Mouse (Mus musculus) lung, adult 18-20 months (tissue): ENCODE measurements around the gene Tph1.
A peak's percentile ranks its signal among the peaks of the same experiment; 100 is the strongest.
"Not testable (repeated sequence)": the region's sequence is repeated elsewhere in the genome, so short reads cannot be mapped to it uniquely, and the experiment has no call there.

ENCODE experiments used
- DNase-seq, 2 experiments: peaks; one replicate each; pipeline ENCODE4 v3.0.0; 2022; ENCODE audit warnings: mixed read lengths in 2 of 2

Tph1 gene

GRCm38 (mm10) chr7:46672160-46672672 lies at the start of gene Tph1:
Gene Tph1, minus strand, starts transcription at chr7:46672537.
- DNase-seq, result no peak

- DNase-seq, result peak; percentile 7 to 24
Measured at GRCm38 (mm10) chr7:46720460-46720859, 48.1 kb upstream of the Tph1 start.

- DNase-seq, result peak; percentile 85 to 91
Measured at GRCm38 (mm10) chr7:46719526-46719925, 47.2 kb upstream of the Tph1 start.

DNA sequence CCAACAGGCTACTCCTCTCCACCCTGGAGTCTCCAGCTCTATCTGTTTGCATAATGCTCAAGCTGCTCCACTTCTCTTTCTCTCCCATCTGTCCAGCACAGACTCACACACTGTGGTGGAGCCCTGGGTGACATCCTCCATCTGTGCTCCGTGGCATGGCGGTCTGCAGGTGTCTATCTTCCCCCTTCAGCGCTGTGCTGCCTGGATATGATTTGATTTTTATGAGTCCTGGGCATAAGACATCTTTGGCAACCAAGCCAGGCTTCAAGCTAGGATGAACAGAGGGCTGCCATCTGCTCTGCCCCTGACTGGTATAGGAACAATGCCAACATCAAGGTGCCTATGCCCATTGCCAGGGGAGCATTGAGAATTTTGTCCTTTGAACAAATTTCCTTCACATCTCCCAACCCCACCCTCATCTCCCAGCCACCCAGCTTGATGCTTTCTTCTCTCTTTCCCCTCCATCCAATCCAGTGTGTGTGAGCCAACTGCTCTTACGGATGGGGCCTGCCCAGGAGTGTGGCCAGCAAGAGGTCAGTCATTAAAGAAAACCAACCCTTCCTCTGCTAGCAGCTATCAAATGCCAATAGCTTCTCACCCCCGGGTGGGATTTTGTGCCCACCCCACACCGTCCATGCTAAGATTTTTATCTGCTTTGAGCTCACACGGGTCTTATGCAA lies 46.4 kb upstream of the Tph1 start:
- no peak for DNase-seq

DNA sequence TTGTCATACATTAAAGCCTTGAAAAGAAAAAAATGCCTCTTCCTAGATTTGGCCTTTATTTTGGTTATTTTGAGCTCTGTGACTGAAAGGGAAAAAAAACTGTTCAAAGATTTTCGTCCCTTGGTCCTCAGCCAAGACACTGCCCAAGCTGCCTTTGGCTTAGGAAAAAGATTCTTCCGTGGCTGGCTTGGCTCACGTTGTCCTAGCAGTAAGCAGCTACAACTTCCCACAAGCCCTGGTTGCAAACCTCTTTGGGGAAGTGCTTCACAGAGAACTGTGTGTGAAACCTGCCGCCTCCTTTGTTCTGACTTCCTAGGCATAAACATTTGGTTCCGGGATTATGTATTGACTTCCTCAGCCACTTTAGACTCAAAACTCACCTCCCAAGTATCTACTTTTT lies 44.6 kb upstream of the Tph1 start:
- DNase-seq, result peak; percentile 66 to 71

DNA sequence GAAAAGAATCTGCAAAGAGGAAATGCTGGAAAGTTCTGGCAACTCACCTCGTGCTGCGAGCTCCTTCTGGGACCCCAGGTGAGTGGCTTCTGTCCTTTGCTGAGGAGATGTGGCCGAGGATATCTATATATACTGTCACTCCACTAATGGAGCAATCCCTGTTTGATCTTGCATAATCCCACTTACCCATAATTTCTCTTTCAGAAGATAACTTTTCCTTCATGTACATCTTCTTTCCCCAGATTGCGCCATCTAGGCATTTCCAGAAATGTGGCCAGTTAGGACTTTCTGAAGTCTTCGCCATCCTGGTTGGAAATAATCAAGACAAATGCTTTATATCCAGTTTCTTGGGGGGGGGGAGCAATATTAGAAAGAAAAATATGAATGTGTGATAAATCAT lies 43.3 kb upstream of the Tph1 start, which contains the start of gene Saa3:
TSS of gene Saa3 (minus strand) at position 101 of the 400 bp plus-strand sequence.
- no peak for DNase-seq

DNA sequence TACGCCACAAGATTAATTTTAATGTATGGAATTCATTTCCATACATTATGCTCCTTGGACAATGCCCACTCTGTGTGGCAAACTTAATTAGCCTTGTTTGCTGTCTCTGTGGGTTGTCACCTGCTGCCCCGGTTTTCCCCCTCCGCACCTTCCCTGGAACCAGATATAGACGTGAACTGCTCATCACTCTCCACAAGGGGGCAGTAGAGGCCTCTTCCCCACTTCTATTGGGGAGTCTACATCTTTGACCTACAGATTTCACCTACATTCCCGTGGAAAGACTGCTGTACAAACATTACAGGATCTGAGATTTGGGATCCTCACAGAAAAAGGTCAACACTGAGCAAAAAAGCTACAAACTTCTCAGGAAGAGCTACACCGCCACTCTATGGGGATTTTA lies 42.2 kb upstream of the Tph1 start:
- peak; percentile 57 to 77 for DNase-seq

- DNase-seq, result no peak
Measured at GRCm38 (mm10) chr7:46712250-46712649, 39.9 kb upstream of the Tph1 start.

- DNase-seq, result peak; percentile 74 to 81
Measured at GRCm38 (mm10) chr7:46710390-46710844, 38.1 kb upstream of the Tph1 start, which contains the start of gene Saal1. Gene Saal1, minus strand, starts transcription at chr7:46710680.

DNA sequence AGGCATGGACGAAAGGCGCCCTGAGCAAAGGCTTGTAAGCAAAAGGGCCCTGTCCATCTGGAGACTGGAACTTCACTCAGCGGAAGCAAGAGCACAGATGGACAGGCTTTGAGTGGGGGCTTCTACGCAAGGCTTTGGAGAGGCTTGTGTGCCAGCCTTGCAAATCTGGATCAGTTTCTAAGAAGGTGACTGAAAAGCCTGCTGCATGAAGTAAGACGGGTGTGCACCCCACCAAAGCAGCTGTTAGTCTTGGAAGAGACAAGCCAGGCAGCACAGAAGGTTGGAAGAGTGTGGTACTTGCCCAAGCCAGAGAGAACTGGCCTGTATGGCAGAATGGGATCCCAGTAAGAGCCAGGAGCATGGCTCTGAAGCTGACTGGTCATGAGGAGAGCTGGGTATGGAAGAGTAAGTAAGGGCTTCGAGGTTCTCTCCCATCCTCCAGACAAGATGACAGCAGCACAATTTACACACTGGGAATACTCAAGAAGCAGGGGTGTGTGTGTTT lies 28.2 kb upstream of the Tph1 start:
- DNase-seq, result no peak

DNA sequence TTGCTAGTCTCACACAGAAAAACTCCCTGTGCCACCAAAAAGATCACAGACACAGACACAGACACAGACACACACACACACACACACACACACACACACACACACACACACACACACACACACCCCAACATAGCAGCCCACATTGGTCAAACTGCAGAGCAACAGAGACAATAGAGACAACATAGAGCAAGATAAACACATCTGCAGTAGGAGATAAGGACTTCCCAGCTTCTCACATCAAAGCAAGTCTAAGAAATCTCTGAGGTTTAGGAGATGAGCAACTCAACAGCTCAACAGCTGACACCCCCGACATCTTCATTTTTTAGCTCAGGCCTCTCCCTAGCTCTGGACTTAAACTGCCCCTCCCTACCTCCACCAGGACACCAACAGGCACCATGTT lies 24.4 kb upstream of the Tph1 start:
- no peak for DNase-seq

DNA sequence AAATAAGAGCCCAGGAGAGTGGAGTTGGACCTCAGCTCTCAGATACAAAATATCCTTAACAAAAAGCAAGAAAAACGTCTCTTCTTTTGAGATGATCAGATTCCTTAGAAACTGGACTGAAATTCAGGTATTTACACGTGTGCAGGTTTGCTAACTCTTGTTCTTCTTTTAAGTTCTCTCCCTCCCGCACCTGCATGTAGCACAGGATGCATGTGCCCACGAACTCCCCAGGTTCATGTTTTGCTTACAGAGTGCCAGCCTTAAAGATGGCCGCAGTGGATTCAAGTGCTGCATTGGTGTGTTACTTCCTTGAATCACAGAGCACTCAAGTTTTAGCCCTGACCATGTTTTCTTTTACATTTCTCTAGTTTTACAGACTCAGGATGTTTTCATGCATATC lies 14.5 kb upstream of the Tph1 start:
- DNase-seq, result no peak

GRCm38 (mm10) chr7:46680732-46681131 lies 8.4 kb upstream of the Tph1 start:
- no peak for DNase-seq

GRCm38 (mm10) chr7:46679044-46679443 lies 6.7 kb upstream of the Tph1 start:
- not testable (repeated sequence) for DNase-seq

DNA sequence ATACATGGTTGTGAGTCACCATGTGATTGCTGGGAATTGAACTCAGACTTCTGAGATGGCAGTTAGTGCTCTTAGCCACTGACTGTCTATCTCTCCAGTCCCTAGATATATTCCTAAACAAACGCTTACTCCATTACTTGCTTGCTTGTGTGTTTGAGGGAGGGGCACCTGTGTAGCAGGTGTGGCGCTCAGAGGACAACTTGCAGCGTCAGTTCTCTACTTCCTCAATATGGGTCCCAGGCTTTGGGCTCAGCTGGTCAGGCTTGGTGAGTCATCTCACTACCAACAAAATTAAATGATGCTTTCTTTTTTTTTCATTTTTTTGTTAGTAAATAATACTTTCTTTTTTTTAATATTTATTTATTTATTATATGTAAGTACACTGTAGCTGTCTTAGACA lies 6.1 kb upstream of the Tph1 start:
- no peak for DNase-seq

GRCm38 (mm10) chr7:46676808-46677360 lies 4.5 kb upstream of the Tph1 start:
- no peak for DNase-seq

GRCm38 (mm10) chr7:46675886-46676285 lies 3.5 kb upstream of the Tph1 start:
- DNase-seq, result no peak

DNA sequence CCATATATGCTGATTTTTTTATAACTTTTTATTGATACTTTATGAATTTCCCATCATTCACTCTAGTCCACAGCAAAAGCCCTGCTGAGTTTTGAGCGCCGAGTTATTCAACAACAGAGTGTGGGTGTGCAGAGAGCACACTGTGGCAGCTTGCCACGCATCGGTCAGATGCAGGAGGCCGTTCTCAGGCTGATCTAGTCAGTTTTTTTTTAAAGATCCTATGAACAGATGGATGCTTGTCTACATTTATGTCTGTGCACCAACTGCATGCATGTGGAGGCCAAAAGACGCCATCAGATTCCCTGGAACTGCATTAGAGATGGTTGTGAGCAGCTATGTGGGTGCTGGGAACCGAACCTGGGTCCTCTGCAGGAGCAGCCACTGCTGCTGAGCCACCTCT lies 2.7 kb upstream of the Tph1 start:
- DNase-seq, result no peak

GRCm38 (mm10) chr7:46667256-46667655 lies 5.1 kb downstream of the Tph1 start:
- no peak for DNase-seq

DNA sequence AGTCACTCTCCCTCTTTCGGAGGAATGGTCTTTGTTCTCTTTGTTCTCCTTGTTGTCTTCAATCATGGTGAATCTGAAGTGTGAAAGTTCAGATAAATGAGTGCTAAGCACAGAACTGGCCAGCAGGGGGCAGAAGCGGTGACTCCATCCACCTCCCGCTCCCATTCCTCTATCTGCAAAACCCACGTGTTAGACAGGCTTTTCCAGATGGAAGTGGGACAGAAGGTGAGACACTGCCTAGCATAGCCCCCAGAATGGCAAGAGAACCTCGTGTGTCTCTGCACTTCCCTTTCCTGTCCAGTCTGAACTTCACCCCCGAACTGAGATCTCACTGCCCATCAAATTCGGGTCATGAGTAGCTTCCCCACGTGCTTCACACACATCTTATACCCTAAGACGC lies 7.1 kb downstream of the Tph1 start:
- no peak for DNase-seq

DNA sequence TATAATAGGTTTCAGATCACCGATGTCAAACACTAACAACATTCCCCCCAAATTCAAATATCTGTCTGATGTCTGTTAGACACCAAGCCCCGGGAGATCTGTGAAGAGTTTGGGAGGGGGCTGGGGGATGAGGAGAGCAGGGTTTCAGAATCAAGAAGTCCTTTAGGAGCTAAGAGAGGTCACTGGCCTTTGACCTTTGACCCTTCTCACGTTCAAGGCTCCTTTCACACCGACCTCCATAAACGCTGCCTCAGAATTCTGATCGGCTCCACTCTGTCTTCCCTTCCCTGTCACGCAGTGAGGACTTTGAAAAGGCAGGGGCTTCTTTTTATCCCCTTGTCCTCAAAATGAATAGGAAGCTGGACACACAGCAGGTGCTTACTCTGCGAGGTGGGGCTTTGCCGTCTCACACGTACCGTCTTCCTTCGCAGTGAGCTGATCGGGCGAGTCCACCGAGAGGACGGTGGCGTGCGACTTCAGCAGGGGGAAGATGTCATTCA lies 10.7 kb downstream of the Tph1 start:
- DNase-seq, result no peak

- no peak for DNase-seq
Measured at GRCm38 (mm10) chr7:46652279-46652678, 20.1 kb downstream of the Tph1 start.

- DNase-seq, result not testable (repeated sequence)
Measured at GRCm38 (mm10) chr7:46650231-46650630, 22.1 kb downstream of the Tph1 start.
